Mouse (Mus musculus): ENCODE results near the gene Ggta1.

GRCm38 (mm10) chr2:35407878-35408277 is 55.2 kb downstream of the Ggta1 start:
- TF ChIP-seq POLR2A (IDR thresholded peaks at IDR 0.05; ENCODE audit: borderline replicate concordance, extremely low read depth, insufficient read depth, insufficient read length, poor library complexity, severe bottlenecking) (no peak), CTCF (IDR thresholded peaks at IDR 0.05; ENCODE audit: borderline replicate concordance, extremely low read depth, insufficient read depth, insufficient read length) (no peak)

All from brain, embryonic 14.5 days (tissue).